Mouse (Mus musculus): Measurements from ENCODE around the gene Npat. TPM values are rescaled to one million over a fixed set of nuclear protein-coding genes. Genes with fewer than 3 reads are reported as not detected.

The Npat gene
- total and polyA plus RNA-seq, 2 experiments from 2014 or later: 8.1 to 24.1 TPM

DNA sequence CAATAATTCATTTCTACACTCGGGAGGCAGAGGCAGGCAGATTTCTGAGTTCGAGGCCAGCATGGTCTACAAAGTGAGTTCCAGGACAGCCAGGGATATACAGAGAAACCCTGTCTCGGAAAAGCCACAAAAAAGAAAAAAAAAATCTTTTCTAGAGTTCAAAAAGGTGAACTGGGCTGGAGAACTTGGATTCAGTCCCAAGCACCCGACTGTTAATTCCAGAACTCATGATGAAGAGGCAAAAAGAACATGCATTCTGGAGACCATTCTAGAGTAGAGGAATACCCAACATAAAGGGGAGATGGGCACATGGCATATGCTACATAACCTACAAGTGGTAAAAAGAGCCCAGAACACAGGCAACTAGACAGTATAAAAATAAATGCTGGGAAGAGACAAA is 71.0 kb downstream of the Npat start:
- ATAC-seq: no peak
- Histone ChIP-seq H3K9ac (replicated peaks; ENCODE audit: low read length) (no peak overlapping the region), H3K27ac (no peak overlapping the region), H3K4me3 (ENCODE audit: low read length) (no peak overlapping the region), H3K9me3 (ENCODE audit: low read length) (no peaks in the 10 kb centered on the region), H3K4me2 (ENCODE audit: low read depth, low read length) (no peak overlapping the region), H3K27me3 (ENCODE audit: insufficient read depth, low read length) (no peaks in the 10 kb centered on the region), H3K36me3 (ENCODE audit: insufficient read depth, low read length) (no peaks in the 10 kb centered on the region), H3K4me1 (ENCODE audit: insufficient read depth, low read length) (no peaks in the 10 kb centered on the region; the same call in 1 of the 2 replicates)
- WGBS: 94% methylated on average over 4 of the region's 4 CpGs
- no peak for TF ChIP-seq CTCF (IDR thresholded peaks at IDR 0.05; ENCODE audit: low read depth)
- DNase-seq (ENCODE audit: low spot score): no peak

DNA sequence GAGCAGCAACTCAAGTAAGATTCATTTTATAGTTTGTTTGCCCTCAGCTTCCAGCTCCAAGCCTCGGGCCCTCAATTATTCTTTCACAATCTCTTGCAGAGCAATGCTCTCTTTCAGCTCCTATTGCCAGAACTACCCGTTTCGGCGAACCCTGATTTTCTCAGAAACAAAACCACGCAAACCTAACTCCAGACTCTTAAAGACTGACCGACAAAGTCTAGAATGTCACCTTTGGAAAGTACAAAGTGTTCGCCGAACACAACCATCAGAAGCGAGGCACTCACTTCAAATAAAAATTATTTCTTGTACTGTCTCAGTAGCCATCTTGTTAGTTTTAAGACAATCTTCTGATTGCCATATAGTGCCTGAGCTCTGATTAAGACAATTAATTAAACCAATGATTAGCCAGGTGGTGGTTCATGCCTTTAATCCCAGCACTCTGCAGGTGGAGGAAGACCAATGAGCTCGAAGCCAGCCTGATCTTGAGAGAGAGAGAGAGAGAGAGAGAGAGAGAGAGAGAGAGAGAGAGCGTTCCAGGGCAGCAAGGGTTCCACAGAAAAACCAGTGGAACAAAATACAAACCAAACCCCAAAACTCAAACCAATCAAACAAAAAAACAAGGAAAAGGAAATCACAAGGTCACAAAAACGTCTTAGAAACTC is 72.6 kb downstream of the Npat start:
- no peak for ATAC-seq
- Histone ChIP-seq H3K9me3 (ENCODE audit: low read length) (no peaks in the 10 kb centered on the region), H3K27ac (peak overlapping the region; percentile 93), H3K4me2 (ENCODE audit: low read depth, low read length) (peak overlapping the region; percentile 73), H3K27me3 (ENCODE audit: insufficient read depth, low read length) (no peaks in the 10 kb centered on the region), H3K36me3 (ENCODE audit: insufficient read depth, low read length) (no peaks in the 10 kb centered on the region), H3K9ac (replicated peaks; ENCODE audit: low read length) (peak overlapping the region; percentile 87), H3K4me3 (ENCODE audit: low read length) (peak overlapping the region; percentile 82), H3K4me1 (ENCODE audit: insufficient read depth, low read length) (no peaks in the 10 kb centered on the region; the same call in 1 of the 2 replicates)
- no peak for TF ChIP-seq CTCF (IDR thresholded peaks at IDR 0.05; ENCODE audit: low read depth)
- DNase-seq (ENCODE audit: low spot score): no peak
- WGBS: 64% methylated on average over 12 of the region's 12 CpGs

DNA sequence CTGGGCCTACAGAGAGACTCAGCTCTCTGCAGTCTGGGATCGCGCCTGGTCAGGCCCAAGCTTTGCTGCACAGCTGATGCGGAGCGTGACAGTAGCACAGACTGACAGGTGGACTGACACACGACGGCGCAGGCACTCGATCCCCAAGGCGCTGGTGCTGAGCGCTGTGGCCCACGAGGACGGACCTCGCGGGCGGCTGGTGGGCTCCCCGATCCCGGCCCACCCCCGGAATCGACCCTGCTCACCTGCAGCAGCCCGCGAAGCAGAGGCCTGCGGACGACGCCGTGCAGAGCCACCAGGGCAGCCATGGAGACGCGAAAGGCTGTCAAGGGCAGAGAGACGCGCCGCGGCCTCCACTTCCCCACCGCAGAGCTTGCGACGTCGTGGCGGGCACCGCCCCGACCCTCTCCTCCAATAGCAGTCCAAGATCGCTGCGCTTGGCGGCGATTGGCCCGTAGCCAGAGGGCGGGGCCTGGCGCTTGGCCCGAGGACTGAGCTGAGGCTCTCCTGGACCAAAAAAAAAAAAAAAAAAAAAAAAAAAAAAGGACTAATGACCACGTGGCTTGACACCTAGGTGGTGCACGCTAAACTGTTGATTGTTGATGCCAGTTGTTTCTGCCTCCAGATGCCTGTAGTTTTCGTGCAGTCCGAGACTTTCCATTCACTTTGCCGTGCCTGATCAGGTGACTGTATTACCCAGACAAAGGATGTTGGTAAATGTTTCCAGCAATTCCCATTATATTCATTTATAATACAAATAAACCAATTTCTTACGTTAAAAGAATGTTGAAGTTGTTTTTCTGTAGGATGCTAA is 73.3 kb downstream of the Npat start, which contains the start of gene Acat1:
Gene Acat1 (minus strand): TSS at position 415 of the 814 bp plus-strand sequence.
- Histone ChIP-seq H3K27me3 (ENCODE audit: insufficient read depth, low read length) (no peaks in the 10 kb centered on the region), H3K4me1 (ENCODE audit: insufficient read depth, low read length) (no peaks in the 10 kb centered on the region; the same call in 1 of the 2 replicates), H3K27ac (peak within 1 kb of the TSS; percentile 93), H3K36me3 (ENCODE audit: insufficient read depth, low read length) (peaks cover 2% of the 10 kb centered on the region; the same call in 1 of the 2 replicates), H3K4me2 (ENCODE audit: low read depth, low read length) (peak within 1 kb of the TSS; percentile 73), H3K9me3 (ENCODE audit: low read length) (no peaks in the 10 kb centered on the region), H3K9ac (replicated peaks; ENCODE audit: low read length) (peak within 1 kb of the TSS; percentile 87), H3K4me3 (ENCODE audit: low read length) (peak within 1 kb of the TSS; percentile 82)
- WGBS: 3% methylated on average over 52 of the region's 52 CpGs
- DNase-seq (ENCODE audit: low spot score) (peak; percentile 96), ATAC-seq (peak; percentile 98)
- TF ChIP-seq CTCF (IDR thresholded peaks at IDR 0.05; ENCODE audit: low read depth): no peak

DNA sequence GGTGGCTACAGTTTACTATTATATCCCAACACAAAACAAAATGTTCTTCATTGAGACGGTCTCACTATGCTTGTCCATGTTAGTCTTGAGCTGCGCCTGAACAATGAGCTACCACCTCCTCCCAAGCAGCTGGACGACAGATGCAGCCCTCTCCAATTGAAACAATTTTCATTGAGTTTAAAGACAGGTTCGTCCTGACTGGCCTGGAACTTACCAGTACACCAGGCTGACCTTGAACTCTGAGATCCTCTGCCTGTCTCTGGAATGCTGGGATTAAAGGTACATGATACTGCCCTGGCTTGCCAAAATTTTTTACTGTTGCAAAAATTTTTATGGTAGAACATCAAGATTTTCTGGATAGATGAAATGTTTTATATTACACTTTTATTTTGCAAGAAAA is 77.4 kb downstream of the Npat start:
- no peak overlapping the region for H3K4me3 ChIP-seq (ENCODE audit: low read length)
- no peak for TF ChIP-seq CTCF (IDR thresholded peaks at IDR 0.05; ENCODE audit: low read depth)
- WGBS: 76% methylated on average over 4 of the region's 4 CpGs

DNA sequence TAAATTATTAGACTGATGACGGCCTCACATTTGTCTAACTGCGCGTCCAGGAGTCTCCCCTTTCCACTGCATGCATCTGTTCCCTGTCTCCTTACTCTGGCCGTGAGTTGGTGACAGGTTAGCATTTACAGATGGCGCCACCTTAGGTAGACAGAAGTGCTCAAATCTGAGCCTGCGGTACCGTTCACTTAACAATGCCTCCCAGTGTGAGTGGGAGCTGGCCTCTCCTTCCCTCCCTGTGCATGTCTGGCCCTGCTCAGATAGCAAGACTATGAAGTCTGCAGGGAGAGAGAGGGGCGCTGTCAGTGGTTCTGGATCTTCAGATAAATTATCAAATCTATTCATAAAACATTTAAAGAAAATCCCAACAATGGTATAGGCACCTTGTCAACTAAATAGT is 78.4 kb downstream of the Npat start:
- H3K36me3 ChIP-seq (ENCODE audit: insufficient read depth, low read length): peaks cover 24% of the 10 kb centered on the region
- WGBS: 85% methylated on average over 8 of the region's 8 CpGs
- no peaks in the 10 kb centered on the region for H3K27me3 ChIP-seq (ENCODE audit: insufficient read depth, low read length)
- no peak overlapping the region for H3K4me3 ChIP-seq (ENCODE audit: low read length)
- ATAC-seq (no peak), DNase-seq (ENCODE audit: low spot score) (no peak)
- no peak overlapping the region for H3K4me2 ChIP-seq (ENCODE audit: low read depth, low read length)
- H3K27ac ChIP-seq: no peak overlapping the region
- TF ChIP-seq CTCF (IDR thresholded peaks at IDR 0.05; ENCODE audit: low read depth): no peak
- H3K9me3 ChIP-seq (ENCODE audit: low read length): no peaks in the 10 kb centered on the region
- H3K4me1 ChIP-seq (ENCODE audit: insufficient read depth, low read length): no peaks in the 10 kb centered on the region
- no peak overlapping the region for H3K9ac ChIP-seq (replicated peaks; ENCODE audit: low read length)

More for the DNA sequence above, 77.4 kb downstream of the Npat start:
- no peak overlapping the region for H3K27ac ChIP-seq
- no peaks in the 10 kb centered on the region for H3K27me3 ChIP-seq (ENCODE audit: insufficient read depth, low read length)
- H3K9me3 ChIP-seq (ENCODE audit: low read length): no peaks in the 10 kb centered on the region
- H3K36me3 ChIP-seq (ENCODE audit: insufficient read depth, low read length): peaks cover 17% of the 10 kb centered on the region
- H3K4me2 ChIP-seq (ENCODE audit: low read depth, low read length): no peak overlapping the region
- no peak overlapping the region for H3K9ac ChIP-seq (replicated peaks; ENCODE audit: low read length)
- no peaks in the 10 kb centered on the region; the same call in 1 of the 2 replicates for H3K4me1 ChIP-seq (ENCODE audit: insufficient read depth, low read length)
- ATAC-seq (no peak), DNase-seq (ENCODE audit: low spot score) (no peak)

Other genes with a start within 250 kb of the Npat start
- gene Exph5, start 235.4 kb upstream of the Npat start, total RNA-seq (2014; rRNA removed): 0.86 and 0.99 TPM in 2 replicates
- gene Exph5, start 235.4 kb upstream of the Npat start, polyA plus RNA-seq (2015; fragmentation: Nextera tagmentation; extraction: Ambion mirVana): 0.36 and 0.47 TPM in 2 replicates
- gene Kdelc2, start 153.0 kb upstream of the Npat start, total RNA-seq (2014; rRNA removed): 5.5 and 6.8 TPM in 2 replicates
- 8.1 and 8.7 TPM in 2 replicates for gene Kdelc2, start 153.0 kb upstream of the Npat start, polyA plus RNA-seq (2015; fragmentation: Nextera tagmentation; extraction: Ambion mirVana)
- gene 4930550C14Rik, start 134.7 kb upstream of the Npat start, total RNA-seq (2014; rRNA removed): 0.18 and 0.26 TPM in 2 replicates
- 0.49 and 0.59 TPM in 2 replicates for gene 4930550C14Rik, start 134.7 kb upstream of the Npat start, polyA plus RNA-seq (2015; fragmentation: Nextera tagmentation; extraction: Ambion mirVana)
- gene Atm, start 307 bp upstream of the Npat start, total RNA-seq (2014; rRNA removed): 6.4 and 10.8 TPM in 2 replicates
- 6.4 and 7.3 TPM in 2 replicates for gene Atm, start 307 bp upstream of the Npat start, polyA plus RNA-seq (2015; fragmentation: Nextera tagmentation; extraction: Ambion mirVana)
- 110 and 114 TPM in 2 replicates for gene Acat1, start 73.3 kb downstream of the Npat start, total RNA-seq (2014; rRNA removed)
- gene Acat1, start 73.3 kb downstream of the Npat start, polyA plus RNA-seq (2015; fragmentation: Nextera tagmentation; extraction: Ambion mirVana): 195 and 197 TPM in 2 replicates
- gene Cul5, start 133.0 kb downstream of the Npat start, total RNA-seq (2014; rRNA removed): 33.5 and 35.5 TPM in 2 replicates
- 39.5 and 40.2 TPM in 2 replicates for gene Cul5, start 133.0 kb downstream of the Npat start, polyA plus RNA-seq (2015; fragmentation: Nextera tagmentation; extraction: Ambion mirVana)
- 3.3 and 4.6 TPM in 2 replicates for gene Rab39, start 169.2 kb downstream of the Npat start, total RNA-seq (2014; rRNA removed)
- gene Rab39, start 169.2 kb downstream of the Npat start, polyA plus RNA-seq (2015; fragmentation: Nextera tagmentation; extraction: Ambion mirVana): 1.9 and 2.3 TPM in 2 replicates
- gene Slc35f2, start 234.5 kb downstream of the Npat start, total RNA-seq (2014; rRNA removed): 12.1 and 18.4 TPM in 2 replicates
- 20.4 and 20.6 TPM in 2 replicates for gene Slc35f2, start 234.5 kb downstream of the Npat start, polyA plus RNA-seq (2015; fragmentation: Nextera tagmentation; extraction: Ambion mirVana)

Data from hindbrain, postnatal 0 days (tissue).